Mouse (Mus musculus) CH12.LX (cell line): ENCODE measurements around the gene Trim59.

Experiments used
- CTCF ChIP-seq, 2 experiments: IDR thresholded peaks in 1 of 2; conservative IDR thresholded peaks in 1 of 2; 2 replicates each; pipeline ENCODE4 v1.5.1; 2011 to 2012; ENCODE audit warnings: low read depth in 2 of 2, low read length in 2 of 2, improper control_type of control experiment in 1 of 2, inconsistent platforms in 1 of 2, mild to moderate bottlenecking in 1 of 2, moderate library complexity in 1 of 2
- EP300 ChIP-seq: IDR thresholded peaks from 2 replicates; pipeline ENCODE4 v1.6.1; 2011; ENCODE audit warnings: low read length, improper control_type of control experiment
- MAX ChIP-seq: IDR thresholded peaks from 2 replicates; pipeline ENCODE4 v1.6.1; 2011; ENCODE audit warnings: low read length, improper control_type of control experiment
- POLR2A ChIP-seq: IDR thresholded peaks from 2 replicates; pipeline ENCODE4 v1.6.1; 2011; ENCODE audit warnings: low read depth, mild to moderate bottlenecking, improper control_type of control experiment, low read length
- USF1 ChIP-seq: IDR thresholded peaks from 2 replicates; pipeline ENCODE4 v1.6.1; 2014; ENCODE audit warnings: low read depth, mild to moderate bottlenecking, inconsistent platforms, low read length, improper control_type of control experiment
- ZMIZ1 ChIP-seq: IDR thresholded peaks from 2 replicates; pipeline ENCODE4 v1.6.1; 2012; ENCODE audit warnings: low read depth, mild to moderate bottlenecking, inconsistent platforms, low read length, improper control_type of control experiment
- ZNF384 ChIP-seq: IDR thresholded peaks from 2 replicates; pipeline ENCODE4 v1.6.1; 2012; ENCODE audit warnings: low read depth, low read length, improper control_type of control experiment, inconsistent platforms

- TF ChIP-seq POLR2A (no peak), EP300 (no peak), CTCF (conservative IDR thresholded peaks at IDR 0.05 in 1 of 2, IDR thresholded peaks at IDR 0.05 in 1 of 2; ENCODE audit: low read depth in 2 of 2, low read length in 2 of 2) (no peak), ZNF384 (no peak), ZMIZ1 (no peak), MAX (no peak), USF1 (no peak)
Observed at GRCm38 (mm10) chr3:69020764-69021163, 23.8 kb downstream of the Trim59 start.
